Mouse (Mus musculus): ENCODE measurements around the gene H3f3a. TPM values are rescaled to one million over a fixed set of nuclear protein-coding genes. Genes with fewer than 3 reads are reported as not detected.

H3f3a gene
- polyA plus RNA-seq, 1 experiment: 2,061 TPM

GRCm38 (mm10) chr1:180823716-180824115 lies 10.0 kb upstream of the H3f3a start:
- H3K9me3 ChIP-seq: peaks cover 12% of the 10 kb centered on the region
- peaks cover 36% of the 10 kb centered on the region for H3K4me1 ChIP-seq
- H3K36me3 ChIP-seq (replicated peaks; ENCODE audit: low read length): peaks cover 16% of the 10 kb centered on the region
- TF ChIP-seq FLI1 (IDR thresholded peaks at IDR 0.05; ENCODE audit: low read length) (no peak), GATA1 (IDR thresholded peaks at IDR 0.05; ENCODE audit: borderline replicate concordance, low read length) (no peak)
- H3K4me3 ChIP-seq (replicated peaks): no peak overlapping the region
- no peaks in the 10 kb centered on the region for H3K27me3 ChIP-seq (replicated peaks)

GRCm38 (mm10) chr1:180822276-180822675 lies 8.5 kb upstream of the H3f3a start:
- H3K9me3 ChIP-seq: peaks cover 12% of the 10 kb centered on the region
- no peak overlapping the region for H3K4me3 ChIP-seq (replicated peaks)
- peaks cover 32% of the 10 kb centered on the region for H3K4me1 ChIP-seq

GRCm38 (mm10) chr1:180821101-180821500 lies 7.4 kb upstream of the H3f3a start:
- H3K4me1 ChIP-seq: peaks cover 22% of the 10 kb centered on the region
- no peaks in the 10 kb centered on the region for H3K27me3 ChIP-seq (replicated peaks)
- peaks cover 21% of the 10 kb centered on the region for H3K36me3 ChIP-seq (replicated peaks; ENCODE audit: low read length)
- TF ChIP-seq GATA1 (IDR thresholded peaks at IDR 0.05; ENCODE audit: borderline replicate concordance, low read length) (no peak), FLI1 (IDR thresholded peaks at IDR 0.05; ENCODE audit: low read length) (no peak)
- no peak overlapping the region for H3K4me3 ChIP-seq (replicated peaks)
- peaks cover 3% of the 10 kb centered on the region for H3K9me3 ChIP-seq

More at GRCm38 (mm10) chr1:180822276-180822675, 8.5 kb upstream of the H3f3a start:
- TF ChIP-seq GATA1 (IDR thresholded peaks at IDR 0.05; ENCODE audit: borderline replicate concordance, low read length) (no peak), FLI1 (IDR thresholded peaks at IDR 0.05; ENCODE audit: low read length) (no peak)
- peaks cover 21% of the 10 kb centered on the region for H3K36me3 ChIP-seq (replicated peaks; ENCODE audit: low read length)
- H3K27me3 ChIP-seq (replicated peaks): no peaks in the 10 kb centered on the region

GRCm38 (mm10) chr1:180818000-180818399 lies 4.3 kb upstream of the H3f3a start:
- TF ChIP-seq GATA1 (IDR thresholded peaks at IDR 0.05; ENCODE audit: borderline replicate concordance, low read length): no peak
- H3K4me1 ChIP-seq: peaks cover 26% of the 10 kb centered on the region

GRCm38 (mm10) chr1:180815371-180816024 lies 1.8 kb upstream of the H3f3a start:
- H3K4me3 ChIP-seq (replicated peaks): peak overlapping the region; percentile 50
- peaks cover 29% of the 10 kb centered on the region for H3K36me3 ChIP-seq (replicated peaks; ENCODE audit: low read length)
- H3K9me3 ChIP-seq: no peaks in the 10 kb centered on the region
- no peak for TF ChIP-seq FLI1 (IDR thresholded peaks at IDR 0.05; ENCODE audit: low read length)
- no peak for TF ChIP-seq GATA1 (IDR thresholded peaks at IDR 0.05; ENCODE audit: borderline replicate concordance, low read length)
- H3K4me1 ChIP-seq: peaks cover 27% of the 10 kb centered on the region
- H3K27me3 ChIP-seq (replicated peaks): no peaks in the 10 kb centered on the region

More at GRCm38 (mm10) chr1:180818000-180818399, 4.3 kb upstream of the H3f3a start:
- Histone ChIP-seq H3K36me3 (replicated peaks; ENCODE audit: low read length) (peaks cover 21% of the 10 kb centered on the region), H3K9me3 (no peaks in the 10 kb centered on the region), H3K4me3 (replicated peaks) (no peak overlapping the region), H3K27me3 (replicated peaks) (no peaks in the 10 kb centered on the region)

- Histone ChIP-seq H3K27me3 (replicated peaks) (no peaks in the 10 kb centered on the region), H3K4me3 (replicated peaks) (peak overlapping the region; percentile 98), H3K4me1 (peaks cover 41% of the 10 kb centered on the region), H3K9me3 (no peaks in the 10 kb centered on the region), H3K36me3 (replicated peaks; ENCODE audit: low read length) (peaks cover 45% of the 10 kb centered on the region)
- no peak for TF ChIP-seq FLI1 (IDR thresholded peaks at IDR 0.05; ENCODE audit: low read length)
Observed at GRCm38 (mm10) chr1:180813409-180813884, 296 bp downstream of the H3f3a start.

GRCm38 (mm10) chr1:180812463-180813408 lies 1.0 kb downstream of the H3f3a start:
- TF ChIP-seq FLI1 (IDR thresholded peaks at IDR 0.05; ENCODE audit: low read length) (no peak), GATA1 (IDR thresholded peaks at IDR 0.05; ENCODE audit: borderline replicate concordance, low read length) (no peak)
- peaks cover 45% of the 10 kb centered on the region for H3K36me3 ChIP-seq (replicated peaks; ENCODE audit: low read length)
- no peaks in the 10 kb centered on the region for H3K27me3 ChIP-seq (replicated peaks)
- H3K4me1 ChIP-seq: peaks cover 41% of the 10 kb centered on the region
- no peaks in the 10 kb centered on the region for H3K9me3 ChIP-seq
- peak overlapping the region; percentile 98 for H3K4me3 ChIP-seq (replicated peaks)

- Histone ChIP-seq H3K9me3 (no peaks in the 10 kb centered on the region), H3K4me3 (replicated peaks) (peak overlapping the region; percentile 98), H3K27me3 (replicated peaks) (no peaks in the 10 kb centered on the region), H3K36me3 (replicated peaks; ENCODE audit: low read length) (peaks cover 49% of the 10 kb centered on the region), H3K4me1 (peaks cover 50% of the 10 kb centered on the region)
- TF ChIP-seq FLI1 (IDR thresholded peaks at IDR 0.05; ENCODE audit: low read length) (no peak), GATA1 (IDR thresholded peaks at IDR 0.05; ENCODE audit: borderline replicate concordance, low read length) (no peak)
Observed at GRCm38 (mm10) chr1:180811596-180812462, 1.9 kb downstream of the H3f3a start.

GRCm38 (mm10) chr1:180810976-180811375 lies 2.8 kb downstream of the H3f3a start:
- Histone ChIP-seq H3K27me3 (replicated peaks) (no peaks in the 10 kb centered on the region), H3K36me3 (replicated peaks; ENCODE audit: low read length) (peaks cover 54% of the 10 kb centered on the region), H3K4me1 (peaks cover 58% of the 10 kb centered on the region), H3K9me3 (no peaks in the 10 kb centered on the region), H3K4me3 (replicated peaks) (peak overlapping the region; percentile 98)
- TF ChIP-seq FLI1 (IDR thresholded peaks at IDR 0.05; ENCODE audit: low read length) (no peak), GATA1 (IDR thresholded peaks at IDR 0.05; ENCODE audit: borderline replicate concordance, low read length) (no peak)

Data from megakaryocyte, embryonic 14.5 days (primary cell).